Mouse (Mus musculus): ENCODE results near the gene Rbms3.

DNA sequence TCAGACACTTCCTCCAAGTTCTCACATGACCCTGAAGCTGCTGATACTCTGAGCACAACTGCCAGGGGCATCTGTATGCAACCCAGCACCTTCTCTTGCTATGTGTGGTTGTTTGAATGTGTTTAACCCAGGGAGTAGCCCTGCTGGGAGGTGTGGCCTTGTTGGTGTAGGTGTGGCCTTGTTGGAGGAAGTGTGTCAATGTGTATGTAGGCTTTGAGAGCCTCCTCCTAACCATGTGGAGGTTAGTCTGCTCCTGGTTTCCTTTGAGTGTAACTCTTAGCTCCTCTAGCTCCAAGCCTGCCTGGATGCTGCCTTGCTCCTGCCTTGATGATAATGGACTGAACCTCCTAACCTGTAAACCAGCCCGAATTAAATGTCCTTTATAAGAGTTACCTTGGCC is 812.5 kb downstream of the Rbms3 start:
- no peak for TF ChIP-seq HCFC1 (IDR thresholded peaks at IDR 0.05; ENCODE audit: borderline replicate concordance, insufficient read depth, low read length)
- no peak for TF ChIP-seq CHD2 (IDR thresholded peaks at IDR 0.05; ENCODE audit: low read depth, low read length)

Measured in ES-E14 (cell line).